Mouse (Mus musculus): ENCODE measurements around the gene Vmn1r78.
"Not testable (repeated sequence)": the region's sequence is repeated elsewhere in the genome, so short reads cannot be mapped to it uniquely, and the experiment has no call there.

The Vmn1r78 gene

GRCm38 (mm10) chr7:12149957-12150356 is at the start of gene Vmn1r78:
TSS of gene Vmn1r78 (plus strand) at chr7:12150257.
- DNase-seq (ENCODE audit: low read depth, low spot score) = no peak

- DNase-seq (ENCODE audit: low read depth, low spot score) = not testable (repeated sequence)
These were observed 6.4 kb downstream of the Vmn1r78 start for GRCm38 (mm10) chr7:12156463-12156862.

GRCm38 (mm10) chr7:12170979-12171378 is 20.9 kb downstream of the Vmn1r78 start, which contains the start of gene Vmn1r79:
TSS of gene Vmn1r79 (plus strand) at chr7:12171279.
- not testable (repeated sequence) for DNase-seq (ENCODE audit: low read depth, low spot score)

- DNase-seq (ENCODE audit: low read depth, low spot score) = not testable (repeated sequence)
These were observed 22.9 kb downstream of the Vmn1r78 start for GRCm38 (mm10) chr7:12172926-12173325.

GRCm38 (mm10) chr7:12188986-12189385 is 38.9 kb downstream of the Vmn1r78 start, which contains the start of gene Vmn1r80:
TSS of gene Vmn1r80 (plus strand) at chr7:12189286.
- no peak for DNase-seq (ENCODE audit: low read depth, low spot score)

- no peak for DNase-seq (ENCODE audit: low read depth, low spot score)
These were observed 54.1 kb downstream of the Vmn1r78 start for GRCm38 (mm10) chr7:12204141-12204540.
